Mouse (Mus musculus) liver, embryonic 14.5 days (tissue): Measurements from ENCODE around the gene Majin. TPM values are rescaled to one million over a fixed set of nuclear protein-coding genes. Genes with fewer than 3 reads are reported as not detected.

Experiments used
- ATAC-seq: fragments of 200-750 bp; cut with Nextera tagmentation; 2 replicates; pipeline ENCODE4 v1.8.0; 2017; ENCODE audit warnings: moderate number of reproducible peaks, mild to moderate bottlenecking, moderate library complexity; ENCODE audit not compliant: insufficient read depth
- DNase-seq, 3 experiments: peaks; one replicate each; pipeline ENCODE4 v3.0.0-alpha.2; 2012 to 2013; ENCODE audit warnings: low read depth in 3 of 3, low spot score in 3 of 3
- H3K27ac ChIP-seq: fragments of 300-500 bp; sonication (generic); 2 replicates; pipeline ENCODE4 v1.5.1; 2014; ENCODE audit warnings: moderate library complexity, mild to moderate bottlenecking, control low read depth, inconsistent platforms
- H3K27me3 ChIP-seq: fragments of 300-500 bp; sonication (generic); 2 replicates; pipeline ENCODE4 v1.6.1; 2014; ENCODE audit warnings: mild to moderate bottlenecking, low read length, moderate library complexity; ENCODE audit not compliant: control insufficient read depth, insufficient read depth
- H3K36me3 ChIP-seq: fragments of 300-500 bp; sonication (generic); replicated peaks from 2 replicates; pipeline ENCODE4 v1.6.1; 2014; ENCODE audit warnings: low read depth; ENCODE audit not compliant: control insufficient read depth, insufficient read depth
- H3K4me1 ChIP-seq, 2 experiments: fragments of 200-500 bp in 1 of 2; fragments of 300-500 bp in 1 of 2; sonication (generic) in 1 of 2; replicated peaks; 2 replicates each; pipeline ENCODE4 v1.6.1; 2012 to 2014; ENCODE audit warnings: antibody characterized with exemption in 1 of 2, inconsistent platforms in 1 of 2, low read length in 1 of 2; ENCODE audit not compliant: control insufficient read depth in 2 of 2, insufficient read depth in 2 of 2
- H3K4me2 ChIP-seq: fragments of 300-500 bp; sonication (generic); 2 replicates; pipeline ENCODE4 v1.6.1; 2014; ENCODE audit warnings: low read depth, mild to moderate bottlenecking, control low read depth, moderate library complexity
- H3K4me3 ChIP-seq, 2 experiments: fragments of 200-500 bp in 1 of 2; fragments of 300-500 bp in 1 of 2; sonication (generic) in 1 of 2; 2 replicates each; pipeline ENCODE4 v1.5.1; 2012 to 2014; ENCODE audit warnings: low read depth in 2 of 2, low read length in 2 of 2, mild to moderate bottlenecking in 2 of 2, control low read depth in 1 of 2, inconsistent platforms in 1 of 2, moderate library complexity in 1 of 2; ENCODE audit not compliant: insufficient read depth in 1 of 2
- H3K9ac ChIP-seq: fragments of 300-500 bp; sonication (generic); replicated peaks from 2 replicates; pipeline ENCODE4 v1.6.1; 2014; ENCODE audit warnings: mild to moderate bottlenecking, control low read depth, moderate library complexity
- H3K9me3 ChIP-seq: fragments of 300-500 bp; sonication (generic); 2 replicates; pipeline ENCODE4 v1.6.1; 2016; ENCODE audit warnings: low read length, mixed read lengths; ENCODE audit not compliant: control insufficient read depth
- CTCF ChIP-seq: IDR thresholded peaks from 2 replicates; pipeline ENCODE4 v1.5.1; 2016; ENCODE audit warnings: antibody characterized with exemption, low read depth, control low read depth
- EP300 ChIP-seq: IDR thresholded peaks from 2 replicates; pipeline ENCODE4 v1.6.1; 2016; ENCODE audit warnings: antibody characterized with exemption, low read depth
- WGBS: fragments of 180-500 bp; shearing (Covaris S2); extraction: QIAGEN DNeasy Blood & Tissue Kit; methylation state at CpG from one replicate; pipeline ENCODE4 v1.1.7; 2014; ENCODE audit not compliant: insufficient replicate concordance; 5-methylcytosine and 5-hydroxymethylcytosine counted together
- polyA plus RNA-seq, 2 experiments: library from polyadenylated mRNA; depleted of rRNA in 1 of 2; stranded (reverse) in 1 of 2; unstranded in 1 of 2; fragments of >200 nt; fragmentation: Nextera tagmentation in 1 of 2; extraction: Ambion mirVana in 1 of 2; gene quantifications; 2 replicates each; pipeline versions ENCODE4 v1.2.1 to v1.2.3; 2012 to 2014

Gene Majin
- polyA plus RNA-seq, 2 experiments, result not detected

GRCm38 (mm10) chr19:6181629-6182028, 2.6 kb upstream of the Majin start:
- ATAC-seq (no peak), DNase-seq (no peak)
- Histone ChIP-seq H3K4me1 (no peaks in the 10 kb centered on the region), H3K27me3 (no peaks in the 10 kb centered on the region), H3K27ac (no peak overlapping the region), H3K4me2 (no peak overlapping the region), H3K36me3 (no peaks in the 10 kb centered on the region), H3K4me3 (no peak overlapping the region), H3K9me3 (no peaks in the 10 kb centered on the region), H3K9ac (no peak overlapping the region)
- 18% methylated on average over 5 of the region's 5 CpGs for WGBS
- TF ChIP-seq EP300 (no peak), CTCF (no peak)

- ATAC-seq (no peak), DNase-seq (no peak)
- Histone ChIP-seq H3K27me3 (no peaks in the 10 kb centered on the region), H3K36me3 (no peaks in the 10 kb centered on the region), H3K27ac (no peak overlapping the region), H3K4me3 (no peak overlapping the region), H3K4me2 (no peak overlapping the region), H3K4me1 (no peaks in the 10 kb centered on the region), H3K9ac (no peak overlapping the region), H3K9me3 (no peaks in the 10 kb centered on the region)
- no peak for TF ChIP-seq EP300
- no peak for TF ChIP-seq CTCF
- WGBS, result 14% methylated on average over 3 of the region's 3 CpGs
Observed at GRCm38 (mm10) chr19:6182534-6182933, 1.7 kb upstream of the Majin start.

- no peak for DNase-seq
- no peak overlapping the region for H3K27ac ChIP-seq
- no peaks in the 10 kb centered on the region for H3K9me3 ChIP-seq
- no peak for ATAC-seq
- H3K4me1 ChIP-seq, result no peaks in the 10 kb centered on the region
- no peaks in the 10 kb centered on the region for H3K36me3 ChIP-seq
- H3K9ac ChIP-seq, result no peak overlapping the region
- 48% methylated on average over 2 of the region's 2 CpGs for WGBS
- no peaks in the 10 kb centered on the region; the same call in 1 of the 2 replicates for H3K27me3 ChIP-seq
- H3K4me3 ChIP-seq, result no peak overlapping the region
- no peak overlapping the region for H3K4me2 ChIP-seq
- no peak for TF ChIP-seq CTCF
- TF ChIP-seq EP300, result no peak
Observed at GRCm38 (mm10) chr19:6204265-6204664, 20.1 kb downstream of the Majin start.

- H3K4me3 ChIP-seq, result no peak overlapping the region
- 52% methylated on average over 5 of the region's 5 CpGs for WGBS
- H3K36me3 ChIP-seq, result no peaks in the 10 kb centered on the region
- no peak overlapping the region for H3K4me2 ChIP-seq
- H3K9ac ChIP-seq, result no peak overlapping the region
- H3K27me3 ChIP-seq, result no peaks in the 10 kb centered on the region
- DNase-seq, result no peak
- TF ChIP-seq EP300 (no peak), CTCF (no peak)
- H3K4me1 ChIP-seq, result no peaks in the 10 kb centered on the region
- no peaks in the 10 kb centered on the region for H3K9me3 ChIP-seq
- ATAC-seq, result no peak
- H3K27ac ChIP-seq, result no peak overlapping the region
Observed at GRCm38 (mm10) chr19:6206716-6207115, 22.5 kb downstream of the Majin start.

GRCm38 (mm10) chr19:6216046-6216705, 32.0 kb downstream of the Majin start:
- DNase-seq, result no peak
- no peak for TF ChIP-seq EP300
- no peak for TF ChIP-seq CTCF
- H3K9ac ChIP-seq, result no peak overlapping the region
- no peaks in the 10 kb centered on the region for H3K27me3 ChIP-seq
- no peak overlapping the region for H3K4me3 ChIP-seq
- H3K9me3 ChIP-seq, result no peaks in the 10 kb centered on the region
- H3K27ac ChIP-seq, result no peak overlapping the region
- no peaks in the 10 kb centered on the region for H3K4me1 ChIP-seq
- no peak for ATAC-seq
- 50% methylated on average over 6 of the region's 6 CpGs for WGBS
- H3K4me2 ChIP-seq, result no peak overlapping the region
- no peaks in the 10 kb centered on the region for H3K36me3 ChIP-seq
